Mouse (Mus musculus): ENCODE data around the gene Klk5.

Gene Klk5

DNA sequence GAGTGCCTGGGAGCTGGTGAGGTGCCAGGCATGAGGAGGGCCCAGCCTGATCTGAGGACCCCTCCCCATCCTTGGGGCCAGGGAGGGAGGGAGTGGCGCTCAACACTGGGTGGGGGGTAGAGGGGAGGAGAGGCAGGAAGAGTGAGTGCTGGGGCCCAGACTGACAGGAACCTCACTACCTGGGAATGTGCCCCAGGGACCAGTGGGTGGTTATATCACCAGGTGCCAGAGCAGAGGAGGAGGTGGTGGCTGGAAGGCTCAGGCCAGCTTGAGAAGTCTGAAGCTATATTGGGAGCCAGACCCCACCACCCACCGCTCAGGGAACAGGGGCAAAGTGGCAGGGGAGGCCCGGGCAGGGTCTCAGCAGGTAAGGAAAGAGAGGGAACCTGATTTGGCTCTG lies at the start of gene Klk5:
TSS of gene Klk5 (plus strand) at position 271 of the 400 bp plus-strand sequence.
- in situ Hi-C loops (cut with MboI, MseI), result no loop called here

GRCm38 (mm10) chr7:43796355-43796754 lies 45.4 kb upstream of the Klk5 start:
- in situ Hi-C loops (cut with MboI, MseI), result no loop called here

- in situ Hi-C loops (cut with MboI, MseI), result no loop called here
Measured at GRCm38 (mm10) chr7:43797333-43797769, 44.4 kb upstream of the Klk5 start, which contains the start of gene Klk8. TSS of gene Klk8 (plus strand) at chr7:43797577.

DNA sequence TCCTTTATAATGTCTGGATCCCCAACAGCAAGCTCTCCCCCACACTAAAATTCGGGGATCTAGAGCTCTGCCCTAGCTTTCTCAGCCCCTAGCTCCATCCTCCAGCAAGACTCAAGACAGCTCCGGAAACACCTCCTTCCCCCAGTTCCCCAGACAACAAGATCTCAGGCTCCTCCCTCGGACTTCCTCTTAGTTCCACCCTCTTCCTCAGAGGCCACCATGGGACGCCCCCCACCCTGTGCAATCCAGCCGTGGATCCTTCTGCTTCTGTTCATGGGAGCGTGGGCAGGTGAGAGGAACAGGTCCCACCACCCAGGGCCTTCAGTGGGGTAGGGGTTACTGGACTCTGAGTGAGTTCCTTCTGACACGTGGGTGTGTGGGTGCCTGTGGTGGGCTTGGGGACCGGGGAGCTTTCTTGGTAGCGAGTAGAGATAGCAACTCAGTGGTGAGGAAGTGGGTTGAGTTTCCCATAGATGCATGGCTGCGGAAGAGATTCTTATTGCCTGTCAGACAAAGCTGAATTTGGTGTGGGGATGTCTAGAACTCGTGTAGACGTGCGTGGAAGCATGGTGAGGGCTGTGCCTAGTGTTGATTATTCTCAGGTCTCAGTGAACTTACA lies 43.8 kb upstream of the Klk5 start:
- in situ Hi-C loops (cut with MboI, MseI), result no loop called here

- in situ Hi-C loops (cut with MboI, MseI), result no loop called here
Measured at GRCm38 (mm10) chr7:43799876-43800275, 41.9 kb upstream of the Klk5 start.

DNA sequence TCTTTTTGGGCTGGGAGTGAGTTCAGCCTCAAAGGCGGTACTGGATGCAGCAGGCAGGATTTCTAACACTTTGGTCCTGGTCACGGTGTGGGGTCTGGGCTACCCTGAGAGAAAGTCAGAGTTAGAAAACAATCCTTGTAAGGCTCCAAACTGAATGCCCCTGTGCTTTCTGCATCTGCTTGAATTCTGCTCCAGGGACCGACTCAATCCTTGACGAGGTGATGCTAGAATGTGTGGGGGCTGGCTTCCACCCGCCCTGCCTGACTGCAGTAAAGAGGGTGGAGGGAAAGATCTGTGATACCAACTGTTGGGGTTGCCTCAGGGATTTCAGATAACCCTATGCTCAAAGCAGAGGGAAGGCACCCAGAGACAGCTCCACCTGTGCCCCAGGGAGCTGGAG lies 30.8 kb upstream of the Klk5 start, which contains the start of gene Klk7:
TSS of gene Klk7 (plus strand) at position 301 of the 400 bp plus-strand sequence.
- in situ Hi-C loops (cut with MboI, MseI), result no loop called here

GRCm38 (mm10) chr7:43815211-43815610 lies 26.6 kb upstream of the Klk5 start:
- in situ Hi-C loops (cut with MboI, MseI), result no loop called here

GRCm38 (mm10) chr7:43816746-43817145 lies 25.0 kb upstream of the Klk5 start:
- in situ Hi-C loops (cut with MboI, MseI), result no loop called here

DNA sequence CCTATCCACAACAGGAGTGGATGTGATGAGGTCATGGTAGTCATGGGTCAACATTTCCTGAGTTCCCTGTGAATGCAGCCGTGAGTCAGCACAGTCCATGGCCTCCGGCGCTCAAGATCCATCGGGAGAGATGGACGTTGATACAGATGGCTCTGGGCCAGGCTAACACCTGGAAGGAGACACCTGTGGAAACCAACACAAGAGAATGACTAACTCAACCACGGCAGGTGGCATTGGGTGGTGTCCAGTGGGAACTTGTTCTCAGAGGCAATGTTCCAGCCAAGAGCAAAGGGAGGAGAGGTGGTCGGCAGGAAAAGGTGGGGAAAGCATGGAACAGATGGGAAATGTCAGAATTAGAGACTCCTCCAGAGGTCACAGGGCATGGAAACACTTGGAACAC lies 20.2 kb upstream of the Klk5 start:
- in situ Hi-C loops (cut with MboI, MseI), result no loop called here

DNA sequence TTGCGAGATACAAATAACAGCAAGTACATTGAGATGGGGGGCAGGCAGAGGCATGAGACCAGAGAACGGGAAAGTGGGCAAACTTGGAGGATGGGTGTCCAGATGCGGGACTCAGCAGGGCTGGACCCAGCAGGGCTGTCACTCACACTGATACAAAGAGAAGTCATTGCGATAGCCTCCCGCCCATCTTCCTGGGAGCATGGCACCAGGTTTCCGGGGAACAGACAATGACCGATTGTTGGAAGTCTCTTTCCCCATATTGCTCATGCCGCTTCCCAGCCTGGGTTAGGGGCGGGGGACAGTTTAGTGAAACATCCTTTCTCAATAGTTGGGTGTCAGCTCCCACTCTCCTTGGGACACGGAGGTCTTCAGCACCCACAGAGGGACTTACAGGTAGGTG lies 17.6 kb upstream of the Klk5 start, which contains the start of gene Klk6:
TSS of gene Klk6 (plus strand) at position 301 of the 400 bp plus-strand sequence.
- in situ Hi-C loops (cut with MboI, MseI), result no loop called here

- in situ Hi-C loops (cut with MboI, MseI), result no loop called here
Measured at GRCm38 (mm10) chr7:43826056-43826455, 15.7 kb upstream of the Klk5 start.

DNA sequence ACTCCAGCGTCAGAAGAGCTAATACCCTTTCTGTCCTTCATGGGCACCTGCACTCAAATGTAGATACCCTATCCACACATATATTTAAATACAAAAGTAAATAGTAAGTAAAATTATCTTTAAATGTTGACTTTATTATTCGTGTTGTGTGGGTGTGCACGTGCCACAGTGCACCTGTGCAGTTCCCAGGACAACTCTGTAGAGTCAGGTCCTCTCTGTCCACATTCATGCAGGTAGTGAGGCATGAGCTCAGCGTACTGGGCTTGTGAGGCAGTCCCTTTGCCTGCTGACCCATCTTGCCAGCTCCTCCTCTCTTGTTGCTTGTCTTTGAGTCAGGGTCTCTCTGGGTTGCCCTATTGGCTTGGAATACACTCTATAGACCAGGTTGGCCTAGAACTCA lies 14.1 kb upstream of the Klk5 start:
- in situ Hi-C loops (cut with MboI, MseI), result no loop called here

DNA sequence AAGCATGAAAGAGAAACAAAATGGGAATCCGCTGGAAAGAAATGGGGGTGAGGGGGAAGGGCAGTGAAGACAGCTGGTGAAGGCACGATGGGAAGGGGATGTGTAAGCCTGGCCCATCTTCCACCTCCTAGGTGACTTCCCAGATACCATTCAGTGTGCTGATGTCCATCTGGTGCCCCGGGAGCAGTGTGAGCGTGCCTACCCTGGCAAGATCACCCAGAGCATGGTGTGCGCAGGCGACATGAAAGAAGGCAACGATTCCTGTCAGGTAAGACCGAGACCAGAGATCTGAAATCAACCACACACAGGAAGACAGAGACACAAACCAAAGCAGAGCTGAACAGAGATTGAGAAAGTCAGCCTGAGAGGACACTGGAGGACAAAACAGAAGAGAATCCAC lies 12.8 kb upstream of the Klk5 start:
- in situ Hi-C loops (cut with MboI, MseI), result no loop called here

GRCm38 (mm10) chr7:43843801-43844200 lies 2.0 kb downstream of the Klk5 start:
- in situ Hi-C loops (cut with MboI, MseI), result no loop called here

DNA sequence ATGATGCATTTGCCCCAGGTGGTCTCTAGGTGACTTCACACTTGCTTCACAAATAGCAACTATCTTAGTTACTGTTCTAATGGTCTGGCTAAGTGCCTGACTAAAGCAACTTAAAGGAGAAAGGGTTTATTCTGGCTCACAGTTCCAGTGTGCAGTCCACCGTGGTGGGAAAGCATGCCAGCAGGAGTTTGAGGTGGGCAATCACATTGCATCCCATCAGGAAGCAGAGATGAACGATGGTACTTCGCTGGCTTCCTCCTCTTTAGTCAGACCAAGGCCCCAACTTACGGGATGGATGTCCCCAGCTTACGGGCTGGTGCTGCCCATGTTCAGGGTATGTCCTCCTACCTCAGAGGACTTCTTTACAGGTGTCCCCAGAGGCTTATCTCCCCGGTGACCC lies 9.8 kb downstream of the Klk5 start:
- in situ Hi-C loops (cut with MboI, MseI), result no loop called here

- in situ Hi-C loops (cut with MboI, MseI), result no loop called here
Measured at GRCm38 (mm10) chr7:43854642-43855380, 13.0 kb downstream of the Klk5 start.

- in situ Hi-C loops (cut with MboI, MseI), result no loop called here
Measured at GRCm38 (mm10) chr7:43855709-43856108, 13.9 kb downstream of the Klk5 start.

DNA sequence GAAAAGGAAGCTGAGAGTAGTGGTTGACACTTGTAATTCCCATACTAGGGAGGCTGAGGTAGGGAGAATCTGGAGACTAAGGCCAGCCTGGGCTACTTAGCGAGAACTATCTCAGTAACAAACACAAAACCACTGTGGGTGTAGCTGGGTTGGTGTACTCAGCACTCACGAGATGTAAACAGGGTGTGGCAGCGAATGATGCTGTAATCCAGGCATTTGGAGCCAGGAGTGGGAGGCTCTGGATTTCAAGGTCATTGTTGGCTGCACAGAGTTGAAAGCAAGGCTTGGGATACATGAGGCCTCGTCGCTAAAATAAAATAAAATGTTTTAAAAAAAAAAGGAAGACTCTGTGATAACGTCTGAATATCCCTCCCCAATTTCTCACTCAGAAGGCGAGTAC lies 14.5 kb downstream of the Klk5 start:
- in situ Hi-C loops (cut with MboI, MseI), result no loop called here

- in situ Hi-C loops (cut with MboI, MseI), result no loop called here
Measured at GRCm38 (mm10) chr7:43857501-43857900, 15.7 kb downstream of the Klk5 start.

GRCm38 (mm10) chr7:43860411-43860810 lies 18.6 kb downstream of the Klk5 start:
- in situ Hi-C loops (cut with MboI, MseI), result no loop called here

- in situ Hi-C loops (cut with MboI, MseI), result no loop called here
Measured at GRCm38 (mm10) chr7:43873237-43873636, 31.5 kb downstream of the Klk5 start.

DNA sequence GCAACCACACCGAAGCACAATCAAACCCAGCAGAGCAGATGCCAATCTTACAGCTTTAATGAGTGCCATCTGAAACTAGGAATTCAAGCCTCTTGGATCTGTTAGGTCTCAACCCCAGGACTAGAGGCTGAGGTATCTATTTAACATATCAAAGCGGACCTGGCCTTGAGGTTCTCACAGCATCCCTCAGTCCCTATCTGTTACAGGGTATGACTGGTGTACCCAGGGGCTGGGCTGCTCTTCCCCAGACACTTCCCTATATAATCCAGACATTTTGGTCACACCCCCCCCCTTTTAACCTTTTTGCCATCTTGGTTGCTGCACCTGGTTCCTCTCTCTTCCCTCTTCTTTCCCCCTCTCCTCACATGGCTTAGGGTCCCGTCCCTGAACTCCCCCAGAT lies 31.9 kb downstream of the Klk5 start:
- in situ Hi-C loops (cut with MboI, MseI), result no loop called here

DNA sequence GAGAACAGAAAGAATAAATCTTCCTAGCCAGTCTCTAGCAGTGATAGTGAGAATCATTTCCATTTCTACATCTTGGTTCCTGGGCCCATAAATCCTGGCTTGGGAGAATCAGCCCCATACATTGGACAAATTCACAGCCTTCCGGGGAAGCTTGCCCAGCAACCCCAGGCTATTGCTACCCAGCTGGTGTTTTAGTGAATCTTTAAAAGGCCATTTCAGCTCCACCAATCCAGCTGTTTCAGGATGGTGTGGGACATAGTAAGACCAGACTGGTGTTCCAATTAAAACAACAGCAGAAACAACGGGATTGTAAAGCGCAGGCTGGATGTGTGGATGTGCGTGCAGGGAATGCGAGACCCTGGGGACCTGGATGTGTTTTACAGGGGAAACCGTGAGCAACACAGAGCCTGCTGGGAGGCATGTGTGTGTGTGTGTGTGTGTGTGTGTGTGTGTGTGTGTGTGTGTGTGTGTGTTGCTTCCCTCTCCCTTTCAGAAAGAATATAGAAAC lies 33.2 kb downstream of the Klk5 start:
- in situ Hi-C loops (cut with MboI, MseI), result no loop called here
